Mouse (Mus musculus): ENCODE results near the gene Kcnk13. TPM values are rescaled to one million over a fixed set of nuclear protein-coding genes. Genes with fewer than 3 reads are reported as not detected.

Gene Kcnk13
- polyA plus RNA-seq (2014; fragmentation: Nextera tagmentation; extraction: Ambion mirVana) = 2.7 and 3.6 TPM in 2 replicates

DNA sequence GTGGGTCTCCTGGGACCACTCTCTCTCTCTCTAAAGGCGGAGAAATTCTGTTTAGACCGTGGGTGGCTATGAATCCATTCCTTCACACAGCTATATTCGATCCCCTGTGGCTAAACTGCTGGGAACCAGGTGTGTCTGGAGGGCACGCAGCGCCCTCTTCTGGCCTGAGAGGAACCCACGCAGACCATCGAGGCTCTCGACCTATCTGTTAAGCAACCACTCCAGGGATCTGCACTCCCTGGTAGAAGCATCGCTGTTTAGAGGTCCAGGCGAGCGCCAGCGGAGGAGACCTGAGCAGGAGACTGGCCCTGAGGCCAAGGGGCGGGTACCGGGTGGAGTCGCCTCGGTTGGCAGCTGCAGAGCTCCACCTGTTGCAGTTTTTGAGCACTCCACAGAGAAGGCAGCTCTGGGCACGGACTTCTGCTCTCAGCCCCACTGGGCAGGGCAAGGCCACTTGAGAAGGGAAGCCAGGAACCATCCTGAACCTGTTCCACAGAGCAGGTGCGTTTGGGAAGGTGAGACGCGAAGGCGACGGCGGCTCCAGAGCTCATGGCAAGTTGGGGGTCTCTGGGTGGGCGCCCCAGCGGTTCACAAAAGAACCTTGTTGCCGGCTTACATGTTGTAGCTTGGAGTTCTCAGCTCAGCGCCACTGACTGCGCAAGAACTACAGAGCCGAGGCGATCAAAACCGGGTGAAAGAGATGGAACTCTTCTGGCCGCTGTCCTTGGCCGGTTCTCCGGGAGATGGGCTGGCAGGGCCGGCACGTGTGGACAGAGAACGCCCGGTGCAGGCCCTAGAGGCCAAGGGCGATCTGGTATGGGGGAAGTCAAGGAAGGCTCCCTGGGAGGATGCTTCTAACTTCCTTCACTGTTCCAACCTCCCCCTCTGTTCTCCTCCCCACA, at the start of gene Kcnk13:
Gene Kcnk13 (plus strand): TSS at position 199 of the 902 bp plus-strand sequence.
- Histone ChIP-seq H3K27ac (ENCODE audit: low read depth) (no peak within 1 kb of the TSS), H3K4me3 (ENCODE audit: low read depth, low read length) (peak within 1 kb of the TSS; percentile 49), H3K27me3 (ENCODE audit: insufficient read depth, low read length) (peaks cover 73% of the 10 kb centered on the region), H3K9me3 (ENCODE audit: low read depth, low read length) (no peaks in the 10 kb centered on the region), H3K36me3 (ENCODE audit: insufficient read depth) (no peaks in the 10 kb centered on the region), H3K4me1 (ENCODE audit: insufficient read depth) (peaks cover 10% of the 10 kb centered on the region; the same call in 1 of the 2 replicates), H3K9ac (peak within 1 kb of the TSS; percentile 56), H3K4me2 (peak within 1 kb of the TSS; percentile 86)
- ATAC-seq (ENCODE audit: insufficient read depth) (peak; percentile 55), DNase-seq (peak; percentile 90)
- peak; percentile 88 for TF ChIP-seq CTCF (IDR thresholded peaks at IDR 0.05; ENCODE audit: low read depth)
- under 1% methylated on average over 39 of the region's 39 CpGs for WGBS

DNA sequence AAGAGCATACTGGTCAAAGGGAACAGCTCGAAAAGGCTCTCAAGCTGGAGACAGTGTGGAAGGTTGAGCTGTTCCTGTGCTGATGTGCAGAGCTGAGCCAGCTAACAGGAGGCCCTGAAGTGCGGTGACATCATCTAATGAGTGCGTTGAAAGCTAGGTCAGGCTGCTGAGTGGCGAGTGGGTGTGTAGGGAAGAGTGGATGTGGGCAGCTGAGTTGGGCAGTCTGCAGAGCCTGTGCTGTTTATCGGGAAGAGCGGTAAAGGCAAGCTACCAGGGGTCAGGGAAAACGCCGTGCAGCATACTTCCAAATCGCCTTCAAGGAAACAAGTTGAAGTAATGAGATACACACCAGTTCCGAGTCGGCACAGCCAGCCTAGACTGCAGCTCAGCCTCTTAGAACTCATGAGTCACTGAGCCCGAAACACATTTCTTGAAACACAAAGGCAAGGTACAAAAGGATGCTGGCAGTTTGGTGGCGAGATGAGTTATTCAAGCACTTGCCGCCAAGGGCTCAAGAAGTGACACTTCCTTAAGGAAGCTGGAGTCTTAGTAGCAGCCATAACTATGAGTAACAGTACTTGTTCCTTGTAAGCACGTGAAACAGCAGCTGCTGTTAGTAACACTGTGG, 46.4 kb upstream of the Kcnk13 start:
- no peak for ATAC-seq (ENCODE audit: insufficient read depth)

DNA sequence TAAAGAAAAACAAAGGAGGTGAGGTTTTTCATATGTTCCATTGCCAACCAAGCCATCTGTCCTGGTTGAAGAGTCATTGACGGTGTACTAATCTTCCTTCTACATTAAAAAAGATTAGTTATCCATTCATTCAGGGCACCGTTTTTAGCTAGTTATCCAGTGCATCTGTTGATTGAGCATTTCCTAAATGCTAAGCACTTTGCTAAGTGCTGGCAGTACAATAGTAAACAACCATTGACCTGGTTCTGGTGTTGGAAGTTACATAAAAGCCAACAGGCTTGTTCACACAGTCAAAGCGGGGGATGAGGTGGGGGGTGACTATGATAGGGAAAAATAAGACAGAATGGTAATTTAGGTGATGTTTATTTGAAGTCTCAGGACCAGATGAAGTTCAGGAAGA, 44.7 kb upstream of the Kcnk13 start:
- 85% methylated on average over 3 of the region's 3 CpGs for WGBS
- Histone ChIP-seq H3K27ac (ENCODE audit: low read depth) (no peak overlapping the region), H3K4me3 (ENCODE audit: low read depth, low read length) (no peak overlapping the region), H3K4me2 (no peak overlapping the region), H3K9ac (no peak overlapping the region), H3K4me1 (ENCODE audit: insufficient read depth) (no peaks in the 10 kb centered on the region), H3K27me3 (ENCODE audit: insufficient read depth, low read length) (no peaks in the 10 kb centered on the region), H3K36me3 (ENCODE audit: insufficient read depth) (peaks cover 46% of the 10 kb centered on the region; the same call in 1 of the 2 replicates), H3K9me3 (ENCODE audit: low read depth, low read length) (no peaks in the 10 kb centered on the region)
- no peak for DNase-seq
- no peak for ATAC-seq (ENCODE audit: insufficient read depth)
- TF ChIP-seq CTCF (IDR thresholded peaks at IDR 0.05; ENCODE audit: low read depth) = no peak

More for the DNA sequence above, 46.4 kb upstream of the Kcnk13 start:
- whole genome bisulfite sequencing = 77% methylated on average over 15 of the region's 15 CpGs
- Histone ChIP-seq H3K36me3 (ENCODE audit: insufficient read depth) (peaks cover 45% of the 10 kb centered on the region; the same call in 1 of the 2 replicates), H3K27ac (ENCODE audit: low read depth) (no peak overlapping the region), H3K4me2 (no peak overlapping the region), H3K4me1 (ENCODE audit: insufficient read depth) (no peaks in the 10 kb centered on the region), H3K9ac (no peak overlapping the region), H3K4me3 (ENCODE audit: low read depth, low read length) (no peak overlapping the region), H3K27me3 (ENCODE audit: insufficient read depth, low read length) (no peaks in the 10 kb centered on the region), H3K9me3 (ENCODE audit: low read depth, low read length) (no peaks in the 10 kb centered on the region)
- no peak for TF ChIP-seq CTCF (IDR thresholded peaks at IDR 0.05; ENCODE audit: low read depth)
- no peak for DNase-seq

DNA sequence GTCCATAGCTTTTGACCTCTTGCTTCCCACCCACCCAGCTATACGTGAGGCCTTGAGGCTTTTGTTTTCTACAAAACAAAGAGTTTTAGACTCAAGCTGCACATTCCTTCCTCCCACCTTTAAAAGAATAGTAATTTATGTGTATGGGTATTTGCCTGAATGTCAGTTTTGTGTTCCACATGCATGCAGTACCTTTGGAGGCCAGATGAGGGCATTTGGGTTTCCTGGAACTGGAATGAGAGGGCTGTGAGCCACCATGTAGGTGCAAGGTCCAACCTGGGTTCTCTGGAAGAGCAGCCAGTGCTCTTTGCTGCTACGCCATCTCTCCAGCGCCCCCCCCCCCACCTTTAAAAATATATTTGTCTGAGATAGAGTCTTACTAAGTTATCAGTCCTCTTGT, 43.3 kb upstream of the Kcnk13 start:
- Histone ChIP-seq H3K9me3 (ENCODE audit: low read depth, low read length) (no peaks in the 10 kb centered on the region), H3K4me1 (ENCODE audit: insufficient read depth) (no peaks in the 10 kb centered on the region), H3K4me2 (no peak overlapping the region), H3K36me3 (ENCODE audit: insufficient read depth) (peaks cover 39% of the 10 kb centered on the region; the same call in 1 of the 2 replicates), H3K27me3 (ENCODE audit: insufficient read depth, low read length) (no peaks in the 10 kb centered on the region), H3K4me3 (ENCODE audit: low read depth, low read length) (no peak overlapping the region), H3K9ac (no peak overlapping the region), H3K27ac (ENCODE audit: low read depth) (no peak overlapping the region)
- peak; percentile 64 for TF ChIP-seq CTCF (IDR thresholded peaks at IDR 0.05; ENCODE audit: low read depth)
- no peak for ATAC-seq (ENCODE audit: insufficient read depth)
- DNase-seq = peak; percentile 49
- WGBS = 81% methylated on average over 3 of the region's 3 CpGs

DNA sequence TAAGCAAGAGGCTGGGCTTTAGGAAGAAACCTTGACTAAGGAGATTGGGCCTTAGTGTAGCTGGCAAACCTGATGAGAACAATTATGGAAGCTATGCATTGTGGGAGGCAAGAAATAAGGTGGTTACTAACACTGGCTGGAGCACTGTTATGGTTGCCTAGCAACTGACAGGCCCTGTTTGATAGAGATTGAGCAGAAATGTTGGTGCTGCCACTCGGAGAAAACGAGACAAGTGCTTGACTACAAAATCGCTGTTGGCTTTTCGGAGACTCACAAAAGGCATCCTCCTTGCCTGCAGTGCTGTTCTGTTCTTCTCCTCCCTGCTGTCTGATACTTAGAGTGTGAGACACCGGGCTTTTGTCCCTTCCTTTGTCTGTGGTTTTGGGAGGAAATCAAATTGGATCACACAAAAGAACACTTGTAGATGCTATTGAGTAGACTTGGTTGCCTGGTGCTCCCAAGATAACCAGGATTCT, 41.1 kb upstream of the Kcnk13 start:
- Histone ChIP-seq H3K27ac (ENCODE audit: low read depth) (no peak overlapping the region), H3K4me2 (no peak overlapping the region), H3K4me3 (ENCODE audit: low read depth, low read length) (no peak overlapping the region), H3K27me3 (ENCODE audit: insufficient read depth, low read length) (no peaks in the 10 kb centered on the region), H3K4me1 (ENCODE audit: insufficient read depth) (no peaks in the 10 kb centered on the region), H3K36me3 (ENCODE audit: insufficient read depth) (peaks cover 44% of the 10 kb centered on the region; the same call in 1 of the 2 replicates), H3K9ac (no peak overlapping the region), H3K9me3 (ENCODE audit: low read depth, low read length) (no peaks in the 10 kb centered on the region)
- WGBS = 55% methylated on average over 5 of the region's 5 CpGs
- no peak for TF ChIP-seq CTCF (IDR thresholded peaks at IDR 0.05; ENCODE audit: low read depth)
- ATAC-seq (ENCODE audit: insufficient read depth) (no peak), DNase-seq (no peak)

DNA sequence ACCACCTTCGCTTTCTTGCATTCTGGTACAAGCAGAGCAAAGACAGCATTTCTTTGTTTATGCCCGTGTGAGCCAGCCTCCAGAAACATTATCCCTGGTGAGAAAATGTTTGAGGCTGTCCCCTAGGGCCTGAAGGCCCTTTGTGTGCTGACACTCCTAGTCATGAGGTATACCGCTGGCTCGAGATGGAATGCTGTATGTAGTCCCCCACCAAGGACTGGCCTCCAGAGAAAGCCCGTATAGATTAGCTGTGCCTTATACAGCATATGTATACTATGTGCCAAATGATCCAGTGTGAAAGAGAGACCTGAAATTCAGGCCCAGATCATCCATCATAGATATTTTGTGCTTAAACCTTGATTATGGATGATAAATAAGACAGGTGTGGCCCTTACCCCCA, 40.6 kb upstream of the Kcnk13 start:
- no peak for TF ChIP-seq CTCF (IDR thresholded peaks at IDR 0.05; ENCODE audit: low read depth)
- H3K4me3 ChIP-seq (ENCODE audit: low read depth, low read length) = no peak overlapping the region
- no peaks in the 10 kb centered on the region for H3K9me3 ChIP-seq (ENCODE audit: low read depth, low read length)
- H3K4me1 ChIP-seq (ENCODE audit: insufficient read depth) = no peaks in the 10 kb centered on the region
- WGBS = 75% methylated on average over 5 of the region's 5 CpGs
- H3K9ac ChIP-seq = no peak overlapping the region
- H3K36me3 ChIP-seq (ENCODE audit: insufficient read depth) = peaks cover 41% of the 10 kb centered on the region; the same call in 1 of the 2 replicates
- no peak overlapping the region for H3K27ac ChIP-seq (ENCODE audit: low read depth)
- H3K27me3 ChIP-seq (ENCODE audit: insufficient read depth, low read length) = no peaks in the 10 kb centered on the region
- no peak for ATAC-seq (ENCODE audit: insufficient read depth)
- DNase-seq = no peak
- H3K4me2 ChIP-seq = no peak overlapping the region

DNA sequence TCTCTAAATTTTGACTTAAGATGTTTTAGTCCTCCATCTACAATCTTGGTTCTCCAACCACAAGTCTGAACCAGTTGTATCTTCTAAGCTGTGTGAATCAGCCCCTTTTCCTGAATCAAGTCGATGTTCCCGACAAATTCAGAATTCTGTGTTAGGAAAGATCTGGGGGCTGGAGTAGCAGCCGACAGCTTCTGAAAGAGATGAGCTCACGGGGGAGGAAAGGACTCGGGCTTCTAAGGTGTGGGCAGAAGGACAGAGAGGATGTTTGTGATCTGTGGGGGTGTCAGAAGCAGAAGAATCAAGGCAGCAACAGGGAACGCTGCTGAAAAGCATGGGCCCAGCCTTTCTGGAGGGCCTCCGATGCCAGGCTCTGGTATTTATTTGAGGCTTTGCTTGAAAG, 36.0 kb upstream of the Kcnk13 start:
- no peak for TF ChIP-seq CTCF (IDR thresholded peaks at IDR 0.05; ENCODE audit: low read depth)
- Histone ChIP-seq H3K4me3 (ENCODE audit: low read depth, low read length) (no peak overlapping the region), H3K9me3 (ENCODE audit: low read depth, low read length) (no peaks in the 10 kb centered on the region), H3K4me2 (no peak overlapping the region), H3K9ac (no peak overlapping the region), H3K36me3 (ENCODE audit: insufficient read depth) (peaks cover 36% of the 10 kb centered on the region), H3K27me3 (ENCODE audit: insufficient read depth, low read length) (no peaks in the 10 kb centered on the region), H3K4me1 (ENCODE audit: insufficient read depth) (no peaks in the 10 kb centered on the region), H3K27ac (ENCODE audit: low read depth) (no peak overlapping the region)
- ATAC-seq (ENCODE audit: insufficient read depth) (no peak), DNase-seq (no peak)
- WGBS = 88% methylated on average over 7 of the region's 7 CpGs

Measured in lung, embryonic 14.5 days (tissue).